Mouse (Mus musculus): ENCODE data around the gene Scoc. TPM values are rescaled to one million over a fixed set of nuclear protein-coding genes. Genes with fewer than 3 reads are reported as not detected.
A peak's percentile ranks its signal among the peaks of the same experiment; 100 is the strongest.

Scoc gene
- total and polyA plus RNA-seq, 3 experiments, result 1.9 to 69.1 (median 17.0) TPM

- TF ChIP-seq TAL1 (conservative IDR thresholded peaks at IDR 0.05; ENCODE audit: low read depth, low read length), result no peak
- TF ChIP-seq GATA2 (IDR thresholded peaks at IDR 0.05; ENCODE audit: borderline replicate concordance, low read depth, low read length), result no peak
- TF ChIP-seq CTCF (IDR thresholded peaks at IDR 0.05; ENCODE audit: low read depth, low read length), result no peak
- H3K9me3 ChIP-seq (replicated peaks), result no peaks in the 10 kb centered on the region
- H3K36me3 ChIP-seq (replicated peaks), result no peaks in the 10 kb centered on the region
- peaks cover 1% of the 10 kb centered on the region for H3K27me3 ChIP-seq (ENCODE audit: insufficient read depth, low read length)
- H3K4me3 ChIP-seq (ENCODE audit: low read depth, low read length), result no peak overlapping the region
- ATAC-seq (ENCODE audit: extremely low read depth, insufficient number of reproducible peaks, low FRiP score, poor library complexity, severe bottlenecking) (no peak), DNase-seq (ENCODE audit: low spot score) (no peak)
- peaks cover 55% of the 10 kb centered on the region for H3K4me1 ChIP-seq (ENCODE audit: insufficient read depth, low read depth, low read length)
Measured at GRCm38 (mm10) chr8:83425202-83425601, 33.0 kb downstream of the Scoc start.

DNA sequence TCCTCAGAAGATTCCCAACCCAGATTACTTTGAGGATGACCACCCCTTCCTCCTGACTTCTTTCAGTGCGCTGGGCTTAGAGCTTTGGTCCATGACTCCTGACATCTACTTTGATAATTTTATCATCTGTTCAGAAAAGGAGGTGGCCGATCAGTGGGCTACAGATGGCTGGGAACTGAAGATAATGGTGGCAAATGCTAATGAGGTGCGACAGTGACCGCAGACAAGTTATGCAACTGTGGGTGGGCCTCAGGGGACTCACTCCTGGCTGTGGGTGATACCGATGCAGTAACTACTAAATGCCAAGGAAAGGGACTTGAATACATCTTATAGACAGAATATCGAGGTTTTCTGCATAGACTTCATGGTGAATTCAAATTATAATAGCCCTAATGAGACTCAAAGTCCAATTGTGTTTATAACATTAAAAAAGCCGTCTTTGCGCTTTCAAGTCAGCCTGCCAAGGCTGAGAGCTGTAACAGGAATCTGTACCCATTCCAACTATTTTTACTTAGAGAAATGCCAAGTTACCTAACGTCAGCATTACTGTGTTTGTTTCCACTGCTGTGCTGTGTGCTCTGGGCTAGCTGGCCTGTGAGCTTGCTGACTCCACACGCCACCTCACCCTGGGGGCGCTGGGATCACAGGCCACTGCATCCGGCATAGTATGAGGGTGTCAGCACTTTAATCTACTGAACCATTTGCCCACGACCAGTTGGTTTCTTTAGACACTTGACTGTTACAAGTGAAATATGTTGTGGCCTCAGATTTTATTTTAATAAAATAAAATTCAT lies 35.0 kb downstream of the Scoc start:
- Histone ChIP-seq H3K4me3 (ENCODE audit: low read depth, low read length) (peak overlapping the region; percentile 57; the same call in 1 of the 2 replicates), H3K36me3 (replicated peaks) (no peaks in the 10 kb centered on the region), H3K4me1 (ENCODE audit: insufficient read depth, low read depth, low read length) (peaks cover 58% of the 10 kb centered on the region), H3K9me3 (replicated peaks) (no peaks in the 10 kb centered on the region), H3K27me3 (ENCODE audit: insufficient read depth, low read length) (peaks cover 3% of the 10 kb centered on the region)
- DNase-seq (ENCODE audit: low spot score), result peak; percentile 54
- peak; percentile 70 for ATAC-seq (ENCODE audit: extremely low read depth, insufficient number of reproducible peaks, low FRiP score, poor library complexity, severe bottlenecking)
- peak; percentile 83 for TF ChIP-seq TAL1 (conservative IDR thresholded peaks at IDR 0.05; ENCODE audit: low read depth, low read length)
- TF ChIP-seq CTCF (IDR thresholded peaks at IDR 0.05; ENCODE audit: low read depth, low read length), result no peak

GRCm38 (mm10) chr8:83421354-83421753 lies 36.8 kb downstream of the Scoc start:
- TF ChIP-seq CTCF (IDR thresholded peaks at IDR 0.05; ENCODE audit: low read depth, low read length) (no peak), GATA1 (IDR thresholded peaks at IDR 0.05; ENCODE audit: borderline replicate concordance, low read length) (no peak), TAL1 (conservative IDR thresholded peaks at IDR 0.05; ENCODE audit: low read depth, low read length) (no peak), POLR2AphosphoS5 (IDR thresholded peaks at IDR 0.05; ENCODE audit: insufficient replicate concordance, low read depth, low read length) (no peak), GATA2 (IDR thresholded peaks at IDR 0.05; ENCODE audit: borderline replicate concordance, low read depth, low read length) (no peak)
- Histone ChIP-seq H3K27me3 (ENCODE audit: insufficient read depth, low read length) (peaks cover 10% of the 10 kb centered on the region), H3K36me3 (replicated peaks) (no peaks in the 10 kb centered on the region), H3K9me3 (replicated peaks) (no peaks in the 10 kb centered on the region), H3K4me1 (ENCODE audit: insufficient read depth, low read depth, low read length) (peaks cover 59% of the 10 kb centered on the region), H3K4me3 (ENCODE audit: low read depth, low read length) (no peak overlapping the region)
- ATAC-seq (ENCODE audit: extremely low read depth, insufficient number of reproducible peaks, low FRiP score, poor library complexity, severe bottlenecking), result no peak
- DNase-seq (ENCODE audit: low spot score), result no peak

DNA sequence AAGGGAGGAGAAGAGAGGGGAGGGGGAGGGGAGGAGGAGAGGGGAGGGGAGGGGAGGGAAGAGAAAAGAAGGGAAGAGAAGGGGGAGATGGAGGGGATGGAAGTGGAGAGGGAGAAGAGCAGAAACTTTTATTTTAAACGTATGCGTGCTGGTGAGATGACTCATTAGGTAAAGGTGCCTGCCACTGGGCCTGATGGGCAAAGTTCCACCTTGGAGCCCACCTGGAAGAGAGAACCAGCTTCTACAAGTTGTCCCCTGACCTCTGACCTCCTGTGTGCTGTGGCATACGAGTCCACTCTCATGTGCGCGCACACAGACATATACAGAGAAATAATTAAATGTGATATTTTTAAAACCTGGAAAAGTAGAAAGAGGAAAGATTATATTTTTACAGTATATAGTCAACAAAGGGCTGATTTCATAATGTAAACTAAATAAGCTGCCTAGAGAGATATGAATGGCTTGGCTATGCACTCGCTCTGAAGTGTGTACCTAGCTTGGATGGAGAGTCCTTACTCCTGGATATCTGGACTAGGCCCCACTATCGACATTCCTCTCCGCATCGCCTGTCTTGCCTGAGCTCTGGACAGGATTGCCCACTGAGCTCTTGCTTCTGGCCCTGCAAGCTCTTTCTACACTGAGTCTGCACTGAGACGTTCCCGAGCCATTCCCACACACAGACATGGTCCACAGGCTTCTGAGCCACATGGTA lies 39.2 kb downstream of the Scoc start:
- H3K27me3 ChIP-seq (ENCODE audit: insufficient read depth, low read length), result peaks cover 14% of the 10 kb centered on the region
- ATAC-seq (ENCODE audit: extremely low read depth, insufficient number of reproducible peaks, low FRiP score, poor library complexity, severe bottlenecking) (no peak), DNase-seq (ENCODE audit: low spot score) (no peak)
- H3K36me3 ChIP-seq (replicated peaks), result no peaks in the 10 kb centered on the region
- H3K9me3 ChIP-seq (replicated peaks), result no peaks in the 10 kb centered on the region
- TF ChIP-seq GATA1 (IDR thresholded peaks at IDR 0.05; ENCODE audit: borderline replicate concordance, low read length), result no peak
- TF ChIP-seq TAL1 (conservative IDR thresholded peaks at IDR 0.05; ENCODE audit: low read depth, low read length), result no peak
- TF ChIP-seq CTCF (IDR thresholded peaks at IDR 0.05; ENCODE audit: low read depth, low read length), result no peak
- no peak for TF ChIP-seq POLR2AphosphoS5 (IDR thresholded peaks at IDR 0.05; ENCODE audit: insufficient replicate concordance, low read depth, low read length)
- no peak for TF ChIP-seq GATA2 (IDR thresholded peaks at IDR 0.05; ENCODE audit: borderline replicate concordance, low read depth, low read length)
- peaks cover 43% of the 10 kb centered on the region for H3K4me1 ChIP-seq (ENCODE audit: insufficient read depth, low read depth, low read length)
- H3K4me3 ChIP-seq (ENCODE audit: low read depth, low read length), result no peak overlapping the region

- TF ChIP-seq CTCF (IDR thresholded peaks at IDR 0.05; ENCODE audit: low read depth, low read length), result no peak
- TF ChIP-seq TAL1 (conservative IDR thresholded peaks at IDR 0.05; ENCODE audit: low read depth, low read length), result no peak
- no peak for TF ChIP-seq GATA1 (IDR thresholded peaks at IDR 0.05; ENCODE audit: borderline replicate concordance, low read length)
- no peak for TF ChIP-seq POLR2AphosphoS5 (IDR thresholded peaks at IDR 0.05; ENCODE audit: insufficient replicate concordance, low read depth, low read length)
- no peak for TF ChIP-seq GATA2 (IDR thresholded peaks at IDR 0.05; ENCODE audit: borderline replicate concordance, low read depth, low read length)
- peak; percentile 12 for DNase-seq (ENCODE audit: low spot score)
- Histone ChIP-seq H3K27me3 (ENCODE audit: insufficient read depth, low read length) (peaks cover 14% of the 10 kb centered on the region), H3K9me3 (replicated peaks) (no peaks in the 10 kb centered on the region), H3K4me1 (ENCODE audit: insufficient read depth, low read depth, low read length) (peaks cover 34% of the 10 kb centered on the region), H3K4me3 (ENCODE audit: low read depth, low read length) (no peak overlapping the region; the same call in 1 of the 2 replicates), H3K36me3 (replicated peaks) (no peaks in the 10 kb centered on the region)
- no peak for ATAC-seq (ENCODE audit: extremely low read depth, insufficient number of reproducible peaks, low FRiP score, poor library complexity, severe bottlenecking)
Measured at GRCm38 (mm10) chr8:83417970-83418369, 40.2 kb downstream of the Scoc start.

DNA sequence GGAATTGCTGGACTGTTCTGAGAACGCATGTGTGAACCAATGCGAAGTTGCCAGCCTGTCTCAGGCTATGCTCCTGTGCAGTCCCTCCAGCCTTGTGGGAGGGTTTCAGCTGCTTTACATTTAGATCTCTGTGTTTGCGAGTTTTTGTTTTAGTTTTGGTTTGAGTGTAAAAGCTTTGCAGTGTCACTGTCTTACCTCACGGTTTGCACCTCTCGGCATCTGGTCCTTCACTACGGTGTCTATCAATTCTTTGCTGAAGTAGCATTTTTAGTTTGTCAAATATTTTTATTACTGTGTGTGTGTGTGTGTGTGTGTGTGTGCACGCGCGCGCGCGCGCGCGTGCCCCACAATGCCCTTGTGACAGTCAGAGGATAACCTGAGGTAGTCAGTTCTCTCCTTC lies 41.3 kb downstream of the Scoc start:
- H3K36me3 ChIP-seq (replicated peaks), result no peaks in the 10 kb centered on the region
- peaks cover 14% of the 10 kb centered on the region for H3K27me3 ChIP-seq (ENCODE audit: insufficient read depth, low read length)
- H3K4me1 ChIP-seq (ENCODE audit: insufficient read depth, low read depth, low read length), result peaks cover 28% of the 10 kb centered on the region
- no peak for ATAC-seq (ENCODE audit: extremely low read depth, insufficient number of reproducible peaks, low FRiP score, poor library complexity, severe bottlenecking)
- no peaks in the 10 kb centered on the region for H3K9me3 ChIP-seq (replicated peaks)
- TF ChIP-seq GATA1 (IDR thresholded peaks at IDR 0.05; ENCODE audit: borderline replicate concordance, low read length), result no peak
- no peak for TF ChIP-seq TAL1 (conservative IDR thresholded peaks at IDR 0.05; ENCODE audit: low read depth, low read length)
- no peak for TF ChIP-seq CTCF (IDR thresholded peaks at IDR 0.05; ENCODE audit: low read depth, low read length)
- no peak for TF ChIP-seq POLR2AphosphoS5 (IDR thresholded peaks at IDR 0.05; ENCODE audit: insufficient replicate concordance, low read depth, low read length)
- no peak for TF ChIP-seq GATA2 (IDR thresholded peaks at IDR 0.05; ENCODE audit: borderline replicate concordance, low read depth, low read length)
- no peak for DNase-seq (ENCODE audit: low spot score)
- H3K4me3 ChIP-seq (ENCODE audit: low read depth, low read length), result no peak overlapping the region

All from G1E (cell line).